Mouse (Mus musculus): Measurements from ENCODE around the gene Hes7. TPM values are rescaled to one million over a fixed set of nuclear protein-coding genes. Genes with fewer than 3 reads are reported as not detected.
A peak's percentile ranks its signal among the peaks of the same experiment; 100 is the strongest.

The Hes7 gene
- polyA plus RNA-seq, 1 experiment from 2014 or later, result 0.70 TPM

- peak overlapping the region; percentile 56 for H3K4me3 ChIP-seq
- ATAC-seq (ENCODE audit: insufficient number of reproducible peaks, low FRiP score), result peak; percentile 80; the same call in 1 of the 2 replicates
- H3K9ac ChIP-seq, result peak overlapping the region; percentile 66
- H3K27me3 ChIP-seq (replicated peaks), result no peaks in the 10 kb centered on the region
- 1% methylated on average over 30 of the region's 30 CpGs for WGBS
- H3K4me1 ChIP-seq (replicated peaks), result peaks cover 19% of the 10 kb centered on the region
- H3K9me3 ChIP-seq (replicated peaks), result no peaks in the 10 kb centered on the region
- peak overlapping the region; percentile 70 for H3K27ac ChIP-seq (ENCODE audit: poor library complexity, severe bottlenecking)
- peak overlapping the region; percentile 60 for H3K4me2 ChIP-seq
- peaks cover 42% of the 10 kb centered on the region for H3K36me3 ChIP-seq
Observed at GRCm38 (mm10) chr11:69110319-69111046, 9.7 kb upstream of the Hes7 start.

GRCm38 (mm10) chr11:69111051-69111810 is 9.0 kb upstream of the Hes7 start:
- H3K9me3 ChIP-seq (replicated peaks), result no peaks in the 10 kb centered on the region
- peak overlapping the region; percentile 60 for H3K4me2 ChIP-seq
- H3K27me3 ChIP-seq (replicated peaks), result no peaks in the 10 kb centered on the region
- H3K4me1 ChIP-seq (replicated peaks), result peaks cover 19% of the 10 kb centered on the region
- WGBS, result 3% methylated on average over 21 of the region's 21 CpGs
- H3K27ac ChIP-seq (ENCODE audit: poor library complexity, severe bottlenecking), result peak overlapping the region; percentile 70
- peaks cover 34% of the 10 kb centered on the region for H3K36me3 ChIP-seq
- peak overlapping the region; percentile 66 for H3K9ac ChIP-seq
- H3K4me3 ChIP-seq, result peak overlapping the region; percentile 56
- ATAC-seq (ENCODE audit: insufficient number of reproducible peaks, low FRiP score), result no peak

- H3K36me3 ChIP-seq, result peaks cover 28% of the 10 kb centered on the region
- peak overlapping the region; percentile 70 for H3K27ac ChIP-seq (ENCODE audit: poor library complexity, severe bottlenecking)
- no peaks in the 10 kb centered on the region for H3K27me3 ChIP-seq (replicated peaks)
- H3K9me3 ChIP-seq (replicated peaks), result no peaks in the 10 kb centered on the region
- peaks cover 20% of the 10 kb centered on the region for H3K4me1 ChIP-seq (replicated peaks)
- WGBS, result 50% methylated on average over 4 of the region's 4 CpGs
- H3K4me2 ChIP-seq, result peak overlapping the region; percentile 46
- peak overlapping the region; percentile 56; the same call in 1 of the 2 replicates for H3K4me3 ChIP-seq
- no peak for ATAC-seq (ENCODE audit: insufficient number of reproducible peaks, low FRiP score)
- H3K9ac ChIP-seq, result 0 out of 2 replicates have a peak overlapping the region, but pooled peaks have one; percentile 25
Observed at GRCm38 (mm10) chr11:69111865-69112264, 8.3 kb upstream of the Hes7 start.

GRCm38 (mm10) chr11:69114018-69114417 is 6.2 kb upstream of the Hes7 start:
- no peak for ATAC-seq (ENCODE audit: insufficient number of reproducible peaks, low FRiP score)
- H3K4me3 ChIP-seq, result no peak overlapping the region
- no peak overlapping the region for H3K27ac ChIP-seq (ENCODE audit: poor library complexity, severe bottlenecking)
- peaks cover 25% of the 10 kb centered on the region for H3K4me1 ChIP-seq (replicated peaks)
- no peak overlapping the region for H3K9ac ChIP-seq
- no peaks in the 10 kb centered on the region for H3K27me3 ChIP-seq (replicated peaks)
- no peaks in the 10 kb centered on the region for H3K9me3 ChIP-seq (replicated peaks)
- no peak overlapping the region for H3K4me2 ChIP-seq
- WGBS, result 59% methylated on average over 3 of the region's 3 CpGs
- peaks cover 6% of the 10 kb centered on the region for H3K36me3 ChIP-seq

- H3K9ac ChIP-seq, result no peak overlapping the region
- no peaks in the 10 kb centered on the region for H3K27me3 ChIP-seq (replicated peaks)
- no peak for ATAC-seq (ENCODE audit: insufficient number of reproducible peaks, low FRiP score)
- H3K9me3 ChIP-seq (replicated peaks), result no peaks in the 10 kb centered on the region
- H3K4me1 ChIP-seq (replicated peaks), result peaks cover 29% of the 10 kb centered on the region
- H3K4me3 ChIP-seq, result no peak overlapping the region
- WGBS, result 78% methylated on average over 3 of the region's 3 CpGs
- no peak overlapping the region for H3K4me2 ChIP-seq
- H3K27ac ChIP-seq (ENCODE audit: poor library complexity, severe bottlenecking), result no peak overlapping the region
- peaks cover under 1% of the 10 kb centered on the region; the same call in 1 of the 2 replicates for H3K36me3 ChIP-seq
Observed at GRCm38 (mm10) chr11:69114621-69115020, 5.6 kb upstream of the Hes7 start.

GRCm38 (mm10) chr11:69116843-69117242 is 3.4 kb upstream of the Hes7 start:
- H3K27me3 ChIP-seq (replicated peaks), result no peaks in the 10 kb centered on the region
- H3K4me3 ChIP-seq, result peak overlapping the region; percentile 73; the same call in 1 of the 2 replicates
- 53% methylated on average over 5 of the region's 5 CpGs for WGBS
- no peak overlapping the region for H3K9ac ChIP-seq
- H3K27ac ChIP-seq (ENCODE audit: poor library complexity, severe bottlenecking), result no peak overlapping the region
- ATAC-seq (ENCODE audit: insufficient number of reproducible peaks, low FRiP score), result no peak
- peak overlapping the region; percentile 90 for H3K4me2 ChIP-seq
- peaks cover 35% of the 10 kb centered on the region for H3K4me1 ChIP-seq (replicated peaks)
- no peaks in the 10 kb centered on the region for H3K9me3 ChIP-seq (replicated peaks)
- no peaks in the 10 kb centered on the region for H3K36me3 ChIP-seq

GRCm38 (mm10) chr11:69117737-69118695 is 2.2 kb upstream of the Hes7 start:
- Histone ChIP-seq H3K4me3 (peak overlapping the region; percentile 73), H3K9ac (peak overlapping the region; percentile 83), H3K4me1 (replicated peaks) (peaks cover 29% of the 10 kb centered on the region), H3K27me3 (replicated peaks) (no peaks in the 10 kb centered on the region), H3K4me2 (peak overlapping the region; percentile 90), H3K27ac (ENCODE audit: poor library complexity, severe bottlenecking) (peak overlapping the region; percentile 84), H3K9me3 (replicated peaks) (no peaks in the 10 kb centered on the region), H3K36me3 (no peaks in the 10 kb centered on the region)
- peak; percentile 28; the same call in 1 of the 2 replicates for ATAC-seq (ENCODE audit: insufficient number of reproducible peaks, low FRiP score)
- WGBS, result under 1% methylated on average over 45 of the region's 45 CpGs

GRCm38 (mm10) chr11:69118765-69119164 is 1.4 kb upstream of the Hes7 start:
- under 1% methylated on average over 15 of the region's 15 CpGs for WGBS
- no peak overlapping the region for H3K27ac ChIP-seq (ENCODE audit: poor library complexity, severe bottlenecking)
- no peaks in the 10 kb centered on the region for H3K27me3 ChIP-seq (replicated peaks)
- no peaks in the 10 kb centered on the region for H3K36me3 ChIP-seq
- H3K4me2 ChIP-seq, result peak overlapping the region; percentile 90
- ATAC-seq (ENCODE audit: insufficient number of reproducible peaks, low FRiP score), result no peak
- H3K4me3 ChIP-seq, result peak overlapping the region; percentile 73
- no peaks in the 10 kb centered on the region for H3K9me3 ChIP-seq (replicated peaks)
- peaks cover 29% of the 10 kb centered on the region for H3K4me1 ChIP-seq (replicated peaks)
- H3K9ac ChIP-seq, result peak overlapping the region; percentile 34; the same call in 1 of the 2 replicates

GRCm38 (mm10) chr11:69119446-69120155 is 603 bp upstream of the Hes7 start:
- whole genome bisulfite sequencing, result 37% methylated on average over 14 of the region's 14 CpGs
- Histone ChIP-seq H3K4me1 (replicated peaks) (peaks cover 29% of the 10 kb centered on the region), H3K9ac (no peak overlapping the region), H3K9me3 (replicated peaks) (no peaks in the 10 kb centered on the region), H3K4me2 (peak overlapping the region; percentile 90), H3K27ac (ENCODE audit: poor library complexity, severe bottlenecking) (no peak overlapping the region), H3K36me3 (no peaks in the 10 kb centered on the region), H3K27me3 (replicated peaks) (no peaks in the 10 kb centered on the region), H3K4me3 (peak overlapping the region; percentile 67)
- ATAC-seq (ENCODE audit: insufficient number of reproducible peaks, low FRiP score), result no peak

Measured in heart, embryonic 12.5 days (tissue).